Mouse (Mus musculus) MEL (cell line): ENCODE results near the gene Cpa4.

Source experiments
- CTCF ChIP-seq, 3 experiments: IDR thresholded peaks in 2 of 3; conservative IDR thresholded peaks in 1 of 3; 2 replicates each; pipeline ENCODE4 v1.5.1; 2011 to 2012; ENCODE audit warnings: low read length in 3 of 3, low read depth in 2 of 3, mild to moderate bottlenecking in 2 of 3, improper control_type of control experiment in 1 of 3, inconsistent platforms in 1 of 3, mixed read lengths in 1 of 3, moderate library complexity in 1 of 3; ENCODE audit not compliant: control insufficient read depth in 1 of 3, insufficient read depth in 1 of 3, poor library complexity in 1 of 3, severe bottlenecking in 1 of 3
- EP300 ChIP-seq, 2 experiments: IDR thresholded peaks; 2 replicates each; pipeline ENCODE4 v1.6.1; 2011; ENCODE audit warnings: improper control_type of control experiment in 2 of 2, low read length in 2 of 2, low read depth in 1 of 2, mild to moderate bottlenecking in 1 of 2
- HCFC1 ChIP-seq: IDR thresholded peaks from 2 replicates; pipeline ENCODE4 v1.6.1; 2012; ENCODE audit warnings: low read depth, mild to moderate bottlenecking, inconsistent platforms, low read length, improper control_type of control experiment, moderate library complexity
- POLR2A ChIP-seq, 2 experiments: IDR thresholded peaks; 2 replicates each; pipeline ENCODE4 v1.6.1; 2011 to 2012; ENCODE audit warnings: low read length in 2 of 2, mild to moderate bottlenecking in 2 of 2, control low read depth in 1 of 2, improper control_type of control experiment in 1 of 2, low read depth in 1 of 2, moderate library complexity in 1 of 2; ENCODE audit not compliant: control insufficient read depth in 1 of 2, insufficient read depth in 1 of 2, poor library complexity in 1 of 2
- TCF12 ChIP-seq: IDR thresholded peaks from 2 replicates; pipeline ENCODE4 v1.6.1; 2014; ENCODE audit warnings: low read depth, mild to moderate bottlenecking, inconsistent platforms, low read length, improper control_type of control experiment, moderate library complexity

- TF ChIP-seq EP300 (IDR thresholded peaks at IDR 0.05; ENCODE audit: low read depth in 1 of 2, low read length in 2 of 2) = no peak
- TF ChIP-seq POLR2A (IDR thresholded peaks at IDR 0.05; ENCODE audit: control insufficient read depth in 1 of 2, insufficient read depth in 1 of 2, low read depth in 1 of 2, low read length in 2 of 2, poor library complexity in 1 of 2) = no peak
- no peak for TF ChIP-seq HCFC1
- no peak for TF ChIP-seq TCF12
- TF ChIP-seq CTCF (IDR thresholded peaks at IDR 0.05 in 2 of 3, conservative IDR thresholded peaks at IDR 0.05 in 1 of 3; ENCODE audit: control insufficient read depth in 1 of 3, insufficient read depth in 1 of 3, low read depth in 2 of 3, low read length in 3 of 3, poor library complexity in 1 of 3, severe bottlenecking in 1 of 3) = no peak
Observed at GRCm38 (mm10) chr6:30559726-30560125, 8.4 kb upstream of the Cpa4 start.
